Mouse (Mus musculus): ENCODE results near the gene Ak1. TPM values are rescaled to one million over a fixed set of nuclear protein-coding genes. Genes with fewer than 3 reads are reported as not detected.

Gene Ak1
- polyA plus RNA-seq, 1 experiment = 11.0 TPM

- peaks cover 87% of the 10 kb centered on the region for H3K4me1 ChIP-seq
- peaks cover 26% of the 10 kb centered on the region for H3K36me3 ChIP-seq (replicated peaks; ENCODE audit: low read length)
- no peak for TF ChIP-seq GATA1 (IDR thresholded peaks at IDR 0.05; ENCODE audit: borderline replicate concordance, low read length)
- TF ChIP-seq FLI1 (IDR thresholded peaks at IDR 0.05; ENCODE audit: low read length) = no peak
- no peaks in the 10 kb centered on the region for H3K27me3 ChIP-seq (replicated peaks)
- H3K9me3 ChIP-seq = no peaks in the 10 kb centered on the region
- peak overlapping the region; percentile 86 for H3K4me3 ChIP-seq (replicated peaks)
Measured at GRCm38 (mm10) chr2:32625873-32626694, 4.5 kb downstream of the Ak1 start.

- Histone ChIP-seq H3K4me3 (replicated peaks) (no peak overlapping the region), H3K27me3 (replicated peaks) (peaks cover 2% of the 10 kb centered on the region), H3K36me3 (replicated peaks; ENCODE audit: low read length) (peaks cover 23% of the 10 kb centered on the region), H3K9me3 (no peaks in the 10 kb centered on the region), H3K4me1 (peaks cover 88% of the 10 kb centered on the region)
- TF ChIP-seq FLI1 (IDR thresholded peaks at IDR 0.05; ENCODE audit: low read length) (no peak), GATA1 (IDR thresholded peaks at IDR 0.05; ENCODE audit: borderline replicate concordance, low read length) (no peak)
Measured at GRCm38 (mm10) chr2:32627266-32628043, 5.9 kb downstream of the Ak1 start.

- peaks cover 22% of the 10 kb centered on the region for H3K36me3 ChIP-seq (replicated peaks; ENCODE audit: low read length)
- H3K9me3 ChIP-seq = no peaks in the 10 kb centered on the region
- no peak for TF ChIP-seq FLI1 (IDR thresholded peaks at IDR 0.05; ENCODE audit: low read length)
- no peak for TF ChIP-seq GATA1 (IDR thresholded peaks at IDR 0.05; ENCODE audit: borderline replicate concordance, low read length)
- H3K27me3 ChIP-seq (replicated peaks) = peaks cover 2% of the 10 kb centered on the region
- H3K4me1 ChIP-seq = peaks cover 93% of the 10 kb centered on the region
- peak overlapping the region; percentile 85 for H3K4me3 ChIP-seq (replicated peaks)
Measured at GRCm38 (mm10) chr2:32628044-32628550, 6.5 kb downstream of the Ak1 start.

GRCm38 (mm10) chr2:32628729-32629128 lies 7.2 kb downstream of the Ak1 start:
- Histone ChIP-seq H3K9me3 (no peaks in the 10 kb centered on the region), H3K4me1 (peaks cover 97% of the 10 kb centered on the region), H3K36me3 (replicated peaks; ENCODE audit: low read length) (peaks cover 28% of the 10 kb centered on the region), H3K4me3 (replicated peaks) (peak overlapping the region; percentile 85), H3K27me3 (replicated peaks) (peaks cover 2% of the 10 kb centered on the region)
- TF ChIP-seq FLI1 (IDR thresholded peaks at IDR 0.05; ENCODE audit: low read length) (no peak), GATA1 (IDR thresholded peaks at IDR 0.05; ENCODE audit: borderline replicate concordance, low read length) (no peak)

GRCm38 (mm10) chr2:32629276-32629976 lies 7.9 kb downstream of the Ak1 start:
- H3K4me3 ChIP-seq (replicated peaks) = peak overlapping the region; percentile 85
- no peaks in the 10 kb centered on the region for H3K9me3 ChIP-seq
- TF ChIP-seq GATA1 (IDR thresholded peaks at IDR 0.05; ENCODE audit: borderline replicate concordance, low read length) = no peak
- H3K4me1 ChIP-seq = peaks cover 100% of the 10 kb centered on the region
- peaks cover 2% of the 10 kb centered on the region for H3K27me3 ChIP-seq (replicated peaks)
- peaks cover 34% of the 10 kb centered on the region for H3K36me3 ChIP-seq (replicated peaks; ENCODE audit: low read length)

GRCm38 (mm10) chr2:32630036-32630435 lies 8.5 kb downstream of the Ak1 start:
- Histone ChIP-seq H3K9me3 (no peaks in the 10 kb centered on the region), H3K4me3 (replicated peaks) (peak overlapping the region; percentile 85), H3K36me3 (replicated peaks; ENCODE audit: low read length) (peaks cover 40% of the 10 kb centered on the region), H3K27me3 (replicated peaks) (peaks cover 2% of the 10 kb centered on the region), H3K4me1 (peaks cover 100% of the 10 kb centered on the region)
- no peak for TF ChIP-seq GATA1 (IDR thresholded peaks at IDR 0.05; ENCODE audit: borderline replicate concordance, low read length)
- TF ChIP-seq FLI1 (IDR thresholded peaks at IDR 0.05; ENCODE audit: low read length) = no peak

- peaks cover 42% of the 10 kb centered on the region for H3K36me3 ChIP-seq (replicated peaks; ENCODE audit: low read length)
- peaks cover 94% of the 10 kb centered on the region for H3K4me1 ChIP-seq
- peak overlapping the region; percentile 73 for H3K4me3 ChIP-seq (replicated peaks)
- no peak for TF ChIP-seq GATA1 (IDR thresholded peaks at IDR 0.05; ENCODE audit: borderline replicate concordance, low read length)
- no peak for TF ChIP-seq FLI1 (IDR thresholded peaks at IDR 0.05; ENCODE audit: low read length)
- peaks cover 2% of the 10 kb centered on the region for H3K27me3 ChIP-seq (replicated peaks)
- no peaks in the 10 kb centered on the region for H3K9me3 ChIP-seq
Measured at GRCm38 (mm10) chr2:32631046-32631445, 9.5 kb downstream of the Ak1 start.

GRCm38 (mm10) chr2:32631737-32632394 lies 10.3 kb downstream of the Ak1 start:
- peaks cover 94% of the 10 kb centered on the region for H3K4me1 ChIP-seq

GRCm38 (mm10) chr2:32633660-32634059 lies 12.1 kb downstream of the Ak1 start:
- no peak overlapping the region for H3K4me3 ChIP-seq (replicated peaks)
- H3K4me1 ChIP-seq = peaks cover 92% of the 10 kb centered on the region
- TF ChIP-seq GATA1 (IDR thresholded peaks at IDR 0.05; ENCODE audit: borderline replicate concordance, low read length) (no peak), FLI1 (IDR thresholded peaks at IDR 0.05; ENCODE audit: low read length) (no peak)
- peaks cover 2% of the 10 kb centered on the region for H3K27me3 ChIP-seq (replicated peaks)
- no peaks in the 10 kb centered on the region for H3K9me3 ChIP-seq
- peaks cover 42% of the 10 kb centered on the region for H3K36me3 ChIP-seq (replicated peaks; ENCODE audit: low read length)

More at GRCm38 (mm10) chr2:32631737-32632394, 10.3 kb downstream of the Ak1 start:
- TF ChIP-seq FLI1 (IDR thresholded peaks at IDR 0.05; ENCODE audit: low read length) = no peak
- no peak for TF ChIP-seq GATA1 (IDR thresholded peaks at IDR 0.05; ENCODE audit: borderline replicate concordance, low read length)
- Histone ChIP-seq H3K9me3 (no peaks in the 10 kb centered on the region), H3K36me3 (replicated peaks; ENCODE audit: low read length) (peaks cover 42% of the 10 kb centered on the region), H3K4me3 (replicated peaks) (peak overlapping the region; percentile 11), H3K27me3 (replicated peaks) (peaks cover 2% of the 10 kb centered on the region)
